Mouse (Mus musculus) heart, embryonic 16.5 days (tissue): ENCODE measurements around the gene Adam1a. TPM values are rescaled to one million over a fixed set of nuclear protein-coding genes. Genes with fewer than 3 reads are reported as not detected.

Experiments used
- ATAC-seq: fragments of 200-750 bp; cut with Nextera tagmentation; replicated peaks from 2 replicates; pipeline ENCODE4 v1.8.0; 2017; ENCODE audit warnings: moderate number of reproducible peaks; ENCODE audit not compliant: insufficient read depth, low FRiP score; ENCODE audit errors: extremely low read depth
- H3K27ac ChIP-seq: fragments of 300-500 bp; sonication (generic); 2 replicates; pipeline ENCODE4 v1.5.1; 2014; ENCODE audit warnings: mild to moderate bottlenecking, low read length, control low read depth, moderate library complexity
- H3K27me3 ChIP-seq: fragments of 300-500 bp; sonication (generic); 2 replicates; pipeline ENCODE4 v1.6.1; 2014; ENCODE audit warnings: low read length, mixed read lengths; ENCODE audit not compliant: control insufficient read depth, insufficient read depth
- H3K36me3 ChIP-seq: fragments of 300-500 bp; sonication (generic); 2 replicates; pipeline ENCODE4 v1.6.1; 2014; ENCODE audit not compliant: control insufficient read depth, insufficient read depth
- H3K4me1 ChIP-seq: fragments of 300-500 bp; sonication (generic); 2 replicates; pipeline ENCODE4 v1.6.1; 2014; ENCODE audit warnings: low read length, mixed read lengths; ENCODE audit not compliant: control insufficient read depth, insufficient read depth
- H3K4me2 ChIP-seq: fragments of 300-500 bp; sonication (generic); 2 replicates; pipeline ENCODE4 v1.6.1; 2014; ENCODE audit warnings: low read depth, mild to moderate bottlenecking, control low read depth, low read length
- H3K4me3 ChIP-seq: fragments of 300-500 bp; sonication (generic); 2 replicates; pipeline ENCODE4 v1.5.1; 2014; ENCODE audit warnings: mild to moderate bottlenecking, control low read depth, low read length
- H3K9ac ChIP-seq: fragments of 300-500 bp; sonication (generic); 2 replicates; pipeline ENCODE4 v1.6.1; 2014; ENCODE audit warnings: low read length, control low read depth
- H3K9me3 ChIP-seq: fragments of 300-500 bp; sonication (generic); replicated peaks from 2 replicates; pipeline ENCODE4 v1.6.1; 2016; ENCODE audit warnings: low read length; ENCODE audit not compliant: control insufficient read depth
- WGBS: fragments of 180-500 bp; shearing (Covaris S2); extraction: QIAGEN DNeasy Blood & Tissue Kit; methylation state at CpG from one replicate; pipeline ENCODE4 v1.1.7; 2014; 5-methylcytosine and 5-hydroxymethylcytosine counted together
- polyA plus RNA-seq: library from polyadenylated mRNA; unstranded; fragments of >200 nt; fragmentation: Nextera tagmentation; extraction: Ambion mirVana; gene quantifications from 2 replicates; pipeline ENCODE4 v1.2.1, GENCODE M21; 2015

Adam1a gene
- polyA plus RNA-seq, 1 experiment from 2014 or later: 0.54 TPM

DNA sequence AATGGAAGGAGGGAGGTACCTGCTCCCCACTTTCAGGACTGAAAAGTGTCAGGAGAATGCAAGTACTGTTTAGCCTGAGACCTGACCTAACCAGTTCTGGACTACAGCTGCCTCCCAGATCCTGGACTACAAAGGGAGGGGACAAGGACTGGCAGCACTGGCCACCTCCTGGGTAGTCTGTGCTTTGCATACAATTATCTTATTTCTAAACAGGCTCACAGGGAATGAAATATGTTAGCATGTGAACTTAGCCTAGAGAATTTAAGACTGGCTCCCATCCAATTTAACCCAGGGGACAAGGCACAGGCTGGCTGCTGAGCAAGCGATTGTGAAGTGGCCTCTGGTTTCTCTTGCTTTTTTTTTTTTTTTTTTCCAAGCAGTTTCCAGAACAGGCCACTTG lies 25.5 kb upstream of the Adam1a start:
- no peak overlapping the region for H3K4me2 ChIP-seq
- no peak overlapping the region for H3K9ac ChIP-seq
- H3K9me3 ChIP-seq: no peaks in the 10 kb centered on the region
- no peak overlapping the region for H3K4me3 ChIP-seq
- ATAC-seq: no peak
- 0 out of 2 replicates have a peak, but pooled peaks cover 2% of the 10 kb centered on the region for H3K36me3 ChIP-seq
- H3K4me1 ChIP-seq: 0 out of 2 replicates have a peak, but pooled peaks cover 6% of the 10 kb centered on the region
- WGBS: 33% methylated on average over 1 of the region's 1 CpGs
- H3K27ac ChIP-seq: no peak overlapping the region
- H3K27me3 ChIP-seq: no peaks in the 10 kb centered on the region

DNA sequence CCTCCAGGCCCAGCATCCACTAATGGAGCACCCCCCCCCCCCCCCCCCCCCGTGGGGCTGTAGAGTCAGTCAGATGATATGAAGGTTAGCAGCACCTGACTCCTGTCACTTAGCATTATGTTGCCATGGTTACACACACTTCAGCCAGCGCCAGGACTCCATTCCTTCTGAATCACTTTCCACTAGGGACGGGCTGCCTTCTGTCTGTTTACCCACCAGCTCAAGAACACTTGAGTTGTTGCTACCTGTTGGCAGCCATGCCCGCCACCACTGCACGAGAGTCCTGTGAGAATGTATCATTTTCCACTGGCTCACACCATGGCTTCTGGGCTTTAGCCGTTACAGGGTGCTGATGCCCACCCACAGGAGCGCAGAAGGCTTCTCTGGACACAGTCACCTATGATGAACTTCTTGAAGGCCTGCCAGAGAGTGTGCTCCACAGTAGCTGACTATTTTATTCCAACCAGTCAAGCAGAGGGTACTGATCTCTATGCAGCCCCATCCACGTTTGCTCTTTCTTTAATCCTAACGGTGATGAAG lies 24.7 kb upstream of the Adam1a start:
- WGBS: 71% methylated on average over 9 of the region's 9 CpGs
- H3K27me3 ChIP-seq: no peaks in the 10 kb centered on the region
- H3K9ac ChIP-seq: no peak overlapping the region
- no peak overlapping the region for H3K4me2 ChIP-seq
- no peak overlapping the region for H3K4me3 ChIP-seq
- ATAC-seq: no peak
- no peak overlapping the region for H3K27ac ChIP-seq
- 0 out of 2 replicates have a peak, but pooled peaks cover 2% of the 10 kb centered on the region for H3K36me3 ChIP-seq
- H3K9me3 ChIP-seq: no peaks in the 10 kb centered on the region
- 0 out of 2 replicates have a peak, but pooled peaks cover 6% of the 10 kb centered on the region for H3K4me1 ChIP-seq

DNA sequence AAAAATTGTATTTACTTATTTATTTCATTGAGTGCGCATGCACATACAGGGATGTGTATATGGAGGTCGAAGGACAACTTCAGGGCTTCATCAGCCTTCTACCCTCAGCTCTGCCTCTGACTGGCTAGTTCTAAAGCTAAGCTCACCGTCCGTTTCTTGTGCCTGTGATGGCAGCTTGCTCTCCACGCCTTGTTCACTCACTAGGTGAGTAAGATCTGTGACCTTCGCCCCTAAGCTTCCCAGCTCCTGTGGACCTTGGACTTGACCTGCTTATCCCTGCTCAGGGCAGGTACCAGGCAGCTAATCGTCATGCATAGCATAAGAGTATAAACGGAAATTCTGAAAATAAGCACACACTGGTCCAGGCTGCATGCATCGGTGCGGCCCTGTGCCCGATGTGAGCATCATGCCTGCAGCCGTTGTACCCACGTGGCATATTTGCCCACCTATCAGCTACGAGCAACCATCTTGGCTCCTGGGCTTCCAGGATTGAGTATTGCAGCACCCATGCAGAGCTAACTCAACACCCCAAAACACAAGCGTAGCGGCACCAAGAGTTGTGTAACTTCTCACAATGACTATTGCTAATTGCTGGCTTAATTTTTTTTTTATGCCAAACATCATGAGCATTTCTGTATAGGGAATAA lies 20.9 kb upstream of the Adam1a start:
- no peak overlapping the region for H3K4me3 ChIP-seq
- no peak overlapping the region for H3K27ac ChIP-seq
- no peak overlapping the region for H3K9ac ChIP-seq
- H3K27me3 ChIP-seq: no peaks in the 10 kb centered on the region
- 0 out of 2 replicates have a peak, but pooled peaks cover 8% of the 10 kb centered on the region for H3K4me1 ChIP-seq
- no peak overlapping the region for H3K4me2 ChIP-seq
- H3K9me3 ChIP-seq: no peaks in the 10 kb centered on the region
- H3K36me3 ChIP-seq: no peaks in the 10 kb centered on the region
- no peak for ATAC-seq
- WGBS: 90% methylated on average over 16 of the region's 16 CpGs

DNA sequence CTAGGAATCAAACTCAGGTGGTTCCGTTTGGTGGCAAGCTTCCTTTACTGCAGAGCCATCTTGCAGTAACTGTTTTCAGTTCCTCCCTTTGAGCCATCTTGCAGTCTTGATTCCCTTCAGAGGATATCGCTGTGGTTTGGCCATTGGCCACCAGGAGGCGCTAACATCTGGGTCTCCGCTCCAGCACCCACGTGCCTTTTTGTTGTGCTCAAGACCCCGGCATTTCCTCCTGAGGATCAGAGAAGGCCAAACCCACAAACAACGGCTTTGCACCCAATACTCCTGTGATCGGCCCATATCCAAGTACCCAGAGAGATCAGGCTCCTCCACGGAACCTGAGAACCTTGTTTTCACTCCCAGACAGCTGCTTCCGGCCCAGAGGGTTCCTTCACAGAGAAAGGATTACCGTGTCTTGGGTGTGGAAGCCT lies 19.2 kb upstream of the Adam1a start:
- WGBS: 11% methylated on average over 11 of the region's 11 CpGs
- 0 out of 2 replicates have a peak, but pooled peaks cover 5% of the 10 kb centered on the region for H3K4me1 ChIP-seq
- H3K9ac ChIP-seq: peak overlapping the region; percentile 54; the same call in 1 of the 2 replicates
- H3K4me2 ChIP-seq: peak overlapping the region; percentile 58
- H3K27ac ChIP-seq: no peak overlapping the region; the same call in 1 of the 2 replicates
- no peak for ATAC-seq
- no peaks in the 10 kb centered on the region for H3K9me3 ChIP-seq
- no peaks in the 10 kb centered on the region for H3K27me3 ChIP-seq
- H3K36me3 ChIP-seq: no peaks in the 10 kb centered on the region
- peak overlapping the region; percentile 26; the same call in 1 of the 2 replicates for H3K4me3 ChIP-seq

DNA sequence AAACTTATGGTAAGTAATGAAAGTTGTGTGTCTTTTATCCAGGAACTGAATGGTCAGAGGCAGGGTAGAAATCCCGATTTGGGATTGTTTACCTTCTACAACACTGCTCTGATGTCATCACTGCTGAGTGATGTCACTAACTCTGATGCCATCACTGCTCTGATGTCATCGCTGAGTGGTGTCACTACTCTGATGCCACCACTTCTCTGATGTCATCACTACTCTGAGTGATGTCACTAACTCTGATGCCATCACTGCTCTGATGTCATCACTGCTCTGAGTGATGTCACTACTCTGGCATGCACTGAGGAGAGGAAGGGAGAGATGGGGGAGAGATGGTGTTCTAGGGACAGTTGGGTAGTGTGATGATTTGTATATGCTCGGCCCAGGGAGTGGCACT lies 17.2 kb upstream of the Adam1a start:
- Histone ChIP-seq H3K4me3 (no peak overlapping the region), H3K36me3 (no peaks in the 10 kb centered on the region), H3K4me1 (0 out of 2 replicates have a peak, but pooled peaks cover 5% of the 10 kb centered on the region), H3K9me3 (no peaks in the 10 kb centered on the region), H3K27me3 (no peaks in the 10 kb centered on the region), H3K27ac (no peak overlapping the region), H3K4me2 (no peak overlapping the region), H3K9ac (no peak overlapping the region)
- ATAC-seq: no peak
- WGBS: 76% methylated on average over 3 of the region's 3 CpGs

DNA sequence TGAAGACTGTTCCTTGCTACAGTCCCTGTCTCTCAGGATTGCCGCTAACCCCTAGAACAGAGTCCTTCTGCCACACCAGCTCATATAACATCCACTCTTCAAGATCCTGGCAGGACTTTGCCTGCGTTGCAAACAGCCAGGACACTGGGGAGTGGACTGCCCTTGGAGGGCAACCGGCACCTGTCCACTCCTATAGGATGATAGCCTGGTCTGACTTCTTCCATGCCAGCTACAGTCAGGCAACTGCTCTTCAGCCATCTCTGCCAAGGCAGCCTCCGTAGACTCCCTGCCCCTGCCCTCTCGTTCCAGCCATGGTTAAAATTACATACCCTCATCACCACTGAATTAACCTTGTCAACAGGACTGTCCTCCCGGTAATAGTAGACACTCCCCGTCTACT lies 3.9 kb upstream of the Adam1a start:
- H3K4me1 ChIP-seq: peaks cover 12% of the 10 kb centered on the region
- H3K9ac ChIP-seq: no peak overlapping the region
- H3K4me2 ChIP-seq: no peak overlapping the region
- ATAC-seq: no peak
- no peak overlapping the region for H3K27ac ChIP-seq
- H3K4me3 ChIP-seq: no peak overlapping the region
- no peaks in the 10 kb centered on the region for H3K27me3 ChIP-seq
- WGBS: 79% methylated on average over 7 of the region's 7 CpGs
- H3K9me3 ChIP-seq: 0 out of 2 replicates have a peak, but pooled peaks cover 5% of the 10 kb centered on the region
- H3K36me3 ChIP-seq: no peaks in the 10 kb centered on the region

DNA sequence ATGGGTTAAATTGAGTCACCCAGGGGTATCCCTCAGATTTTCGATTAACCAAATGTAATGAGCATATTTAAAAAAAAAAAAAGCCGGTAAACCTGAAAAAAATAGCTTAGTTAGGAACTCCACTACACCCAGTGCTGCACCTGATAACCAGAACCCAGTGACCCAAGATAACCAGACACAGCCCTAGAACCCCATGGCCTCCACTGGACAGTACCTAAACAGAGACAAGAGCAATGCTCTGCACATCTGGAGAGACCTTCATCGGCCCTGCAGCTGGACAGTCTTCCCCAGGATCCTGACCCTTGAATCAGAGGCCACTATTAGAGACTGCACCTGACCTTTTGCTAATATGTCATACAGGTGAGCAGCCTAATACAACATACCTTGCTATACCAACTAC lies 1.8 kb upstream of the Adam1a start:
- ATAC-seq: no peak

DNA sequence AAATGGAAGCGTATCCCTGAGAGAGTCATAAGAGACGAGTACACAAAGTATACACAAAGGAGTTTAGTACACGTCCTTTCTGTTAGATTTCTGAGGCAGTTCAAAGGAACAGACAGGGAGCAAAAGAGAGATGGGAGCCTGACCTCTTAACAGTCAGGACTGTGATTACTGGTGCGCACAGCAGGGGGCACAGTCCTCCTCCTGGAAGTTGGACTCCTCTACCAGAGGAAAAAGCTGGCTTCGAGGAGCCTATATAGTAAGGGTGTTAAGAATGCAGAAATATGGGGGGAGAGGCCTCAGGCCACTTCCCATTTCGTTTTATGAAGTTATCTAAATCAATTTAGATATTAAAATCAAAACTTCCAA lies 1.2 kb upstream of the Adam1a start:
- Histone ChIP-seq H3K9ac (peak overlapping the region; percentile 89), H3K4me1 (peaks cover 19% of the 10 kb centered on the region), H3K4me3 (peak overlapping the region; percentile 72), H3K4me2 (peak overlapping the region; percentile 76), H3K9me3 (0 out of 2 replicates have a peak, but pooled peaks cover 5% of the 10 kb centered on the region), H3K27ac (peak overlapping the region; percentile 93), H3K36me3 (no peaks in the 10 kb centered on the region), H3K27me3 (no peaks in the 10 kb centered on the region)
- 29% methylated on average over 6 of the region's 6 CpGs for WGBS
- 0 out of 2 replicates have a peak, but pooled peaks have one; percentile 58 for ATAC-seq

More for the DNA sequence above, 1.8 kb upstream of the Adam1a start:
- no peak overlapping the region for H3K27ac ChIP-seq
- H3K4me2 ChIP-seq: no peak overlapping the region
- H3K9me3 ChIP-seq: 0 out of 2 replicates have a peak, but pooled peaks cover 5% of the 10 kb centered on the region
- 92% methylated on average over 3 of the region's 3 CpGs for WGBS
- no peak overlapping the region for H3K4me3 ChIP-seq
- H3K4me1 ChIP-seq: peaks cover 19% of the 10 kb centered on the region
- no peaks in the 10 kb centered on the region for H3K27me3 ChIP-seq
- H3K9ac ChIP-seq: no peak overlapping the region
- no peaks in the 10 kb centered on the region for H3K36me3 ChIP-seq
